Mouse (Mus musculus) effector memory CD4-positive, alpha-beta T cell, adult 7 months (primary cell): Measurements from ENCODE around the gene Pomc. TPM values are rescaled to one million over a fixed set of nuclear protein-coding genes. Genes with fewer than 3 reads are reported as not detected.

Source experiments
- polyA plus RNA-seq: library from polyadenylated mRNA; unstranded; fragments of 100-300 nt; shearing (Covaris generic); gene quantifications from one replicate; pipeline ENCODE4 v1.2.1, GENCODE M21; 2017

The Pomc gene
- polyA plus RNA-seq = 2.1 TPM

DNA sequence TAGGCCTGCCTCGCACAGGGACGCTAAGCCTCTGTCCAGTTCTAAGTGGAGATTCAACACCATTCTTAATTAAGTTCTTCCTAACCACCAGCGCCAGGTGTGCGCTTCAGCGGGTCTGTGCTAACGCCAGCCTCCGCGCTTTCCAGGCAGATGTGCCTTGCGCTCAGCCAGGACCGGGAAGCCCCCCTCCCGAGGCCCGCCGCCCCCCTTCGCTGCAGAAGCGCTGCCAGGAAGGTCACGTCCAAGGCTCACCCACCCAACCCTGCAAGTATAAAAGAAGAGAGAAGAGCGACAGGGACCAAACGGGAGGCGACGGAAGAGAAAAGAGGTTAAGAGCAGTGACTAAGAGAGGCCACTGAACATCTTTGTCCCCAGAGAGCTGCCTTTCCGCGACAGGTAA lies at the start of gene Pomc:
Pomc (plus strand) TSS at position 301 of the 400 bp plus-strand sequence.

Other genes with a start within 250 kb of the Pomc start
- gene Dnmt3a, start 148.9 kb upstream of the Pomc start, polyA plus RNA-seq = 26.6 TPM
- 0.44 TPM for gene Efr3b, start 84.0 kb downstream of the Pomc start, polyA plus RNA-seq
- 16.4 TPM for gene Dnajc27, start 127.6 kb downstream of the Pomc start, polyA plus RNA-seq
- 29.3 TPM for gene Adcy3, start 178.2 kb downstream of the Pomc start, polyA plus RNA-seq